Mouse (Mus musculus): ENCODE data around the gene Brf1. TPM values are rescaled to one million over a fixed set of nuclear protein-coding genes. Genes with fewer than 3 reads are reported as not detected.

Gene Brf1
- polyA plus RNA-seq, 1 experiment from 2014 or later, result 70.1 TPM

- Histone ChIP-seq H3K9me3 (ENCODE audit: low read length) (no peaks in the 10 kb centered on the region), H3K4me2 (replicated peaks; ENCODE audit: low read depth, low read length) (no peak overlapping the region), H3K9ac (replicated peaks; ENCODE audit: low read length) (0 out of 2 replicates have a peak overlapping the region, but pooled peaks have one; percentile 9), H3K4me3 (ENCODE audit: low read length) (no peak overlapping the region), H3K4me1 (ENCODE audit: insufficient read depth, low read length) (peaks cover 15% of the 10 kb centered on the region), H3K27me3 (ENCODE audit: insufficient read depth, low read length) (no peaks in the 10 kb centered on the region), H3K36me3 (ENCODE audit: insufficient read depth, low read length) (no peaks in the 10 kb centered on the region), H3K27ac (ENCODE audit: low read length) (no peak overlapping the region)
- no peak for ATAC-seq (ENCODE audit: low FRiP score, low TSS enrichment)
- 46% methylated on average over 9 of the region's 9 CpGs for WGBS
These were observed 62.6 kb downstream of the Brf1 start for GRCm38 (mm10) chr12:112937906-112938305.

GRCm38 (mm10) chr12:112932647-112933046, 67.9 kb downstream of the Brf1 start:
- Histone ChIP-seq H3K4me2 (replicated peaks; ENCODE audit: low read depth, low read length) (no peak overlapping the region), H3K27ac (ENCODE audit: low read length) (no peak overlapping the region), H3K36me3 (ENCODE audit: insufficient read depth, low read length) (no peaks in the 10 kb centered on the region), H3K4me1 (ENCODE audit: insufficient read depth, low read length) (peaks cover 29% of the 10 kb centered on the region), H3K4me3 (ENCODE audit: low read length) (no peak overlapping the region), H3K9me3 (ENCODE audit: low read length) (no peaks in the 10 kb centered on the region), H3K9ac (replicated peaks; ENCODE audit: low read length) (peak overlapping the region; percentile 4), H3K27me3 (ENCODE audit: insufficient read depth, low read length) (peaks cover 41% of the 10 kb centered on the region)
- 15% methylated on average over 7 of the region's 7 CpGs for WGBS
- ATAC-seq (ENCODE audit: low FRiP score, low TSS enrichment), result no peak

- H3K27me3 ChIP-seq (ENCODE audit: insufficient read depth, low read length), result peaks cover 56% of the 10 kb centered on the region
- peak within 1 kb of the TSS; percentile 90 for H3K4me2 ChIP-seq (replicated peaks; ENCODE audit: low read depth, low read length)
- H3K4me1 ChIP-seq (ENCODE audit: insufficient read depth, low read length), result peaks cover 36% of the 10 kb centered on the region
- 2% methylated on average over 45 of the region's 85 CpGs for WGBS
- ATAC-seq (ENCODE audit: low FRiP score, low TSS enrichment), result peak; percentile 43
- peak within 1 kb of the TSS; percentile 56 for H3K4me3 ChIP-seq (ENCODE audit: low read length)
- H3K36me3 ChIP-seq (ENCODE audit: insufficient read depth, low read length), result no peaks in the 10 kb centered on the region
- peak within 1 kb of the TSS; percentile 55 for H3K9ac ChIP-seq (replicated peaks; ENCODE audit: low read length)
- H3K9me3 ChIP-seq (ENCODE audit: low read length), result no peaks in the 10 kb centered on the region
- H3K27ac ChIP-seq (ENCODE audit: low read length), result no peak within 1 kb of the TSS
These were observed 70.7 kb downstream of the Brf1 start, which contains the start of gene Jag2 for GRCm38 (mm10) chr12:112929562-112930352. Jag2 (minus strand) TSS chr12:112929776.

- H3K9ac ChIP-seq (replicated peaks; ENCODE audit: low read length), result peak overlapping the region; percentile 55
- H3K36me3 ChIP-seq (ENCODE audit: insufficient read depth, low read length), result no peaks in the 10 kb centered on the region
- peak overlapping the region; percentile 90 for H3K4me2 ChIP-seq (replicated peaks; ENCODE audit: low read depth, low read length)
- H3K9me3 ChIP-seq (ENCODE audit: low read length), result no peaks in the 10 kb centered on the region
- WGBS, result 1% methylated on average over 104 of the region's 124 CpGs
- H3K27me3 ChIP-seq (ENCODE audit: insufficient read depth, low read length), result peaks cover 56% of the 10 kb centered on the region
- H3K27ac ChIP-seq (ENCODE audit: low read length), result no peak overlapping the region
- H3K4me1 ChIP-seq (ENCODE audit: insufficient read depth, low read length), result peaks cover 36% of the 10 kb centered on the region
- peak; percentile 24; the same call in 1 of the 2 replicates for ATAC-seq (ENCODE audit: low FRiP score, low TSS enrichment)
- peak overlapping the region; percentile 56 for H3K4me3 ChIP-seq (ENCODE audit: low read length)
These were observed 71.9 kb downstream of the Brf1 start for GRCm38 (mm10) chr12:112928401-112929241.

- peaks cover 29% of the 10 kb centered on the region for H3K4me1 ChIP-seq (ENCODE audit: insufficient read depth, low read length)
- WGBS, result 52% methylated on average over 14 of the region's 14 CpGs
- H3K9me3 ChIP-seq (ENCODE audit: low read length), result no peaks in the 10 kb centered on the region
- peaks cover 56% of the 10 kb centered on the region for H3K27me3 ChIP-seq (ENCODE audit: insufficient read depth, low read length)
- H3K9ac ChIP-seq (replicated peaks; ENCODE audit: low read length), result no peak overlapping the region
- H3K36me3 ChIP-seq (ENCODE audit: insufficient read depth, low read length), result no peaks in the 10 kb centered on the region
- no peak for ATAC-seq (ENCODE audit: low FRiP score, low TSS enrichment)
- 0 out of 2 replicates have a peak overlapping the region, but pooled peaks have one; percentile 1 for H3K4me2 ChIP-seq (replicated peaks; ENCODE audit: low read depth, low read length)
- H3K27ac ChIP-seq (ENCODE audit: low read length), result no peak overlapping the region
- H3K4me3 ChIP-seq (ENCODE audit: low read length), result no peak overlapping the region
These were observed 73.2 kb downstream of the Brf1 start for GRCm38 (mm10) chr12:112927265-112927664.

GRCm38 (mm10) chr12:112925950-112926349, 74.6 kb downstream of the Brf1 start:
- ATAC-seq (ENCODE audit: low FRiP score, low TSS enrichment), result no peak
- no peak overlapping the region for H3K27ac ChIP-seq (ENCODE audit: low read length)
- H3K27me3 ChIP-seq (ENCODE audit: insufficient read depth, low read length), result peaks cover 48% of the 10 kb centered on the region
- H3K4me3 ChIP-seq (ENCODE audit: low read length), result no peak overlapping the region
- no peaks in the 10 kb centered on the region for H3K9me3 ChIP-seq (ENCODE audit: low read length)
- no peak overlapping the region for H3K9ac ChIP-seq (replicated peaks; ENCODE audit: low read length)
- WGBS, result 92% methylated on average over 6 of the region's 6 CpGs
- peaks cover 28% of the 10 kb centered on the region; the same call in 1 of the 2 replicates for H3K4me1 ChIP-seq (ENCODE audit: insufficient read depth, low read length)
- H3K36me3 ChIP-seq (ENCODE audit: insufficient read depth, low read length), result no peaks in the 10 kb centered on the region
- no peak overlapping the region for H3K4me2 ChIP-seq (replicated peaks; ENCODE audit: low read depth, low read length)

- Histone ChIP-seq H3K9me3 (ENCODE audit: low read length) (no peaks in the 10 kb centered on the region), H3K9ac (replicated peaks; ENCODE audit: low read length) (no peak overlapping the region), H3K4me1 (ENCODE audit: insufficient read depth, low read length) (peaks cover 8% of the 10 kb centered on the region; the same call in 1 of the 2 replicates), H3K27me3 (ENCODE audit: insufficient read depth, low read length) (peaks cover 14% of the 10 kb centered on the region), H3K4me3 (ENCODE audit: low read length) (no peak overlapping the region), H3K4me2 (replicated peaks; ENCODE audit: low read depth, low read length) (no peak overlapping the region), H3K36me3 (ENCODE audit: insufficient read depth, low read length) (no peaks in the 10 kb centered on the region), H3K27ac (ENCODE audit: low read length) (no peak overlapping the region)
- ATAC-seq (ENCODE audit: low FRiP score, low TSS enrichment), result no peak
- 27% methylated on average over 3 of the region's 3 CpGs for WGBS
These were observed 78.0 kb downstream of the Brf1 start for GRCm38 (mm10) chr12:112922541-112922940.

GRCm38 (mm10) chr12:112921518-112921917, 79.0 kb downstream of the Brf1 start:
- 0 out of 2 replicates have a peak, but pooled peaks cover 7% of the 10 kb centered on the region for H3K4me1 ChIP-seq (ENCODE audit: insufficient read depth, low read length)
- no peak for ATAC-seq (ENCODE audit: low FRiP score, low TSS enrichment)
- H3K9ac ChIP-seq (replicated peaks; ENCODE audit: low read length), result no peak overlapping the region
- WGBS, result 84% methylated on average over 12 of the region's 12 CpGs
- H3K36me3 ChIP-seq (ENCODE audit: insufficient read depth, low read length), result no peaks in the 10 kb centered on the region
- H3K27me3 ChIP-seq (ENCODE audit: insufficient read depth, low read length), result peaks cover 10% of the 10 kb centered on the region
- no peak overlapping the region for H3K27ac ChIP-seq (ENCODE audit: low read length)
- no peak overlapping the region for H3K4me2 ChIP-seq (replicated peaks; ENCODE audit: low read depth, low read length)
- H3K9me3 ChIP-seq (ENCODE audit: low read length), result no peaks in the 10 kb centered on the region
- no peak overlapping the region for H3K4me3 ChIP-seq (ENCODE audit: low read length)

GRCm38 (mm10) chr12:112917906-112918305, 82.6 kb downstream of the Brf1 start:
- 0 out of 2 replicates have a peak, but pooled peaks cover 7% of the 10 kb centered on the region for H3K4me1 ChIP-seq (ENCODE audit: insufficient read depth, low read length)
- no peak overlapping the region for H3K27ac ChIP-seq (ENCODE audit: low read length)
- no peaks in the 10 kb centered on the region for H3K36me3 ChIP-seq (ENCODE audit: insufficient read depth, low read length)
- no peak overlapping the region for H3K4me2 ChIP-seq (replicated peaks; ENCODE audit: low read depth, low read length)
- no peak overlapping the region for H3K4me3 ChIP-seq (ENCODE audit: low read length)
- H3K9me3 ChIP-seq (ENCODE audit: low read length), result no peaks in the 10 kb centered on the region
- H3K27me3 ChIP-seq (ENCODE audit: insufficient read depth, low read length), result no peaks in the 10 kb centered on the region
- H3K9ac ChIP-seq (replicated peaks; ENCODE audit: low read length), result 0 out of 2 replicates have a peak overlapping the region, but pooled peaks have one; percentile 7
- no peak for ATAC-seq (ENCODE audit: low FRiP score, low TSS enrichment)
- 35% methylated on average over 8 of the region's 8 CpGs for WGBS
